Mouse (Mus musculus) liver, adult (tissue): ENCODE results near the gene Clec3a.

ENCODE experiments used
- GATA4 ChIP-seq: IDR thresholded peaks from 2 replicates; pipeline ENCODE4 v1.6.1; 2014; ENCODE audit warnings: mild to moderate bottlenecking, low read length; ENCODE audit not compliant: insufficient replicate concordance

Clec3a gene

DNA sequence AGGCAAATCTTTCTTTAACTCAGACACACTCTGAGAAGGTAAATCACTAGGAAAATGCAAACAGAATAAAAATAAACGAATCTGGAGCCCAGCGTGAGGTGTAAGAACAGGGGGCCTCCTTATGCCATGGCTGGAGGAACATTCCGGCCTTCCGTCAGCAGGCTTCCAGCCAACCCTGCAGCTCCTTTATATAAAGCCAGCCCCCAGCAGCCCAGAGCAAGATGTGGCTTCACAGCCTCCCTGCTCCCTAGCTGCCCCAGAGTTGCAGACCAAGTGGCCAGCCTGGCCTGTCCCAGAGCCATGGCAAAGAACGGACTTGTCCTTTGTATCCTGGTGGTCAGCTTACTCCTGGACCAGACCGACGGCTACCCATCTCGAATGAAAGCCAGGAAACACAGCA is at the start of gene Clec3a:
TSS of gene Clec3a (plus strand) at position 301 of the 400 bp plus-strand sequence.
- TF ChIP-seq GATA4: no peak

DNA sequence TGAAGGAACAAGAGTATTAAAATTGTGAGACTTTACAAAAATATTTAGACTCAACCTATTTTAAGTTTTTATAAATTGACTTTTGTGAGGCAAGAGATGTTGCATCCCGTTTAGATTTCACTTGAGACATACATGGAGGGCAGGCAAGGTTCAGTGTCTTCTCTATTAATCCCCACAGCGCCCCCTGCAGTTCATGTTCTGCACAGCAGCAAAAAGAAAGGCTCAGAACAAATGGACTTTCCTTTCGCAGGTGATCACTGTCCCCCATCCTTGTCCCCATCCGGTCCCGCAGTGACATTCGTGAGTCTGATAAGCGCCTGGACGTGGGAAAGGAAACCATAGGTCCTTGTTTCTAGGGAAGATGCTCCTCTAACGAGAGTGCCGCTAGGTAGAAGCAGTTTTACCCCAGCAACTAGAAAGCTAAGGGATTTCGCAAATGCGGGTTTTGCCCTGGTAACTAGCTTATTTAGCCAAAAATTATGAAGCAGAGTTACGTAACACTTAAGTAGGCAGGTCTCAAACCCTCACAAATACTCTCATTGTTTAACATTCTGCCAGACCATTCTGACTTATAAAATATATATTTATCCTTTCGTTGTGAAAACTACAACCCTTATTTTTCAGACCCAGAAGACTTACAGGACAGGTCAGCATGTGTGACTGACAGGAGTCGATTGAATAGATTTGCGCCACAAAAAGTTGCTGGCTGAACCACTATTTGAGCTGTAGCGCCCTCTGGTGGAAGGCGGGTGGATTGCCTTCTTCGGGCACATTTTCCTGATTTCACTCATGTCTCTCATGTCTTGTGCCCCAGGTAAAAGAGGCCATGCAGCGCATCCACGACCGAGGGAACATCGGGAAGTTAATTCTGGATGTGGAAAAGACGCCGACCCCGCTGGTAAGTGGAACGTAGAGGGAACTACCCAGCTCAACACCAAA is 48.6 kb upstream of the Clec3a start:
- no peak for TF ChIP-seq GATA4

DNA sequence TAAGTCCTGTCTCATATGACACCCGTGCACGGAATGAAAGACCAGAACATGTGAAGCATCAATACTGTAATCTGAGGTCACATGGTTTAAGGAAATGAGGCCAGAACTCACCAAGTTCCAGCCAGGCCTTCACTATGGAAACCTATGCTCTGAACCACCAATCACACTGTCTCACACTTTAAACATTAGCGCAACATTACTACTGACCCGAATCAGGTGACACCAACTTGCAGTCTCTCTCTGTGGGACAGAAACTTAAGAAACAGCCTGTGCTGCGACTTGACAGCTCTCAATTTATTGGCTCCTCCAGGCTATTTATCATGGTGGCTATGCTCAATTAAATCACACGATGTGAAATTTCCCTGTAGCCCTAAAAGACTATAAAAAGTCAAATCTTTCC is 43.5 kb upstream of the Clec3a start:
- no peak for TF ChIP-seq GATA4

DNA sequence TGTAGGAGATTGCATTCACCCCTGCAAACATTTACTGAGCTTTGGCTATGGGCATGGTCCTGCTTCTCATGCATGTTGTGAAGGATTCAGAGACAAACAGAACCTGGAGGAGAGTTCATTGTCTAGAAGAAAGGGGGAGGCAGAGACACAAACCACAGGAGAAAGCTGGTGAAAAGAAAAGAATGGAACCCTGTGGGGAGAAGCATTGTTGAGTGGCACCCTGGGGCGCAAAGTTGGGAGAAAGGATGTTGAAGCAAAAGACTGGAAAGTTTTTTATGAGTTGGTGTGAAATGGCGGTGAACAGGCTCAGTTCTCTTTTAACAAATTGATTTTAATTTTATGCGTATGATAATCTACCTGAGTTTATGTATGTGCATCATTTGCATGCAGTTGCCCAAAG is 33.7 kb upstream of the Clec3a start:
- no peak for TF ChIP-seq GATA4

DNA sequence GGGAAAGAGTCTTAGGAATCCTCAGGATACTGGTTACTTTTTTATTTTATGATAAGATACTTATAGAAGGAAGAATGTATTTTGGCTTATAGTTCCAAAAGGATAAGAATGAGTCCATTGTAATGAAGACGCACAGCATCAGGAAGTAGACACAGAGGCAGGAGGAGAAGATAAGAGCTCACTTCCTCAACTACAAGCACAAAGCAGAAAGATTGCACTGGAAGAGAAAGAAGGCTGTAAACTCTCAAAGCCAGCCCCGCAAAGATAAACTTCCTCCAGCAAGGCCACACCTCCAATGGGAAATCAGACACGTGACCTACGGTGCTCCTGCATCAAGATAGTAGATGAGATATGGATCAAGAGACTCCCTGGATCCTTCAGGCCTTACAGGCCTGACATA is 30.4 kb upstream of the Clec3a start:
- no peak for TF ChIP-seq GATA4

DNA sequence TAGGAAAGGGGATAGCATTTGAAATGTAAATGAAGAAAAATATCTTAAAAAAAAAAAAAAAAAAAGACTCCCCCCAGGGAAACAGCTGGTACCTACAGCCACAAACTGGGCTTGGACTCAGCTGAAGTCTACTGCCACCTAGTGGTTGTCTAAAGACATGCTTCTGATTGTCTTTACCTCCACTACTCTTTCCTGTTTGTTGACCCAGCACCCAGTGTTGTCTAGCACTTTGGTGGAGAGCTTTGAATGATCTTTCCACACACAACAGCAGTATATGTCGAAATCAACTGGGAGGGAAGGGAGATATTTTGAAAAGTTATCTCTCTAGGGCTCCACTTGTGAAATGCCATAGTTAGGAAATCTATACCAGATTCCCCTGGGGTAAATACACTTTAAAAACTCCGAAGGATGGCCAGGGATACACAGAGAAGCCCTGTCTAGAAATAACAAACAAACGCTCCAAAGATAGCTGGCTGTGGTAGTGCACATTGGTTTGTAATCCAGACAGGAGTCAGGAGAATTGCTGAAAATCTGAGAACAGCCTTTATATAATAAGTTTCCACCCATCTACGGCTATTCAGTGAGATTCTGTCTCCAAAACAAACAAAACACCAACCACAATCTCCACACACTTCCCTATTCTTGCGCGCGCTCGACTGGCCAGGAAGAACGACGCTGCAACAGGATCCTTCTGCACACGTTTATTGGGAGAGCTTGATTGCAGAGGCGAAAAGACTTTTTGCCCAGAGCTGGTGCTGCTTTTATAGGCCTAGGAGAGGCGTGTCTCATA is 27.2 kb upstream of the Clec3a start:
- TF ChIP-seq GATA4: no peak

DNA sequence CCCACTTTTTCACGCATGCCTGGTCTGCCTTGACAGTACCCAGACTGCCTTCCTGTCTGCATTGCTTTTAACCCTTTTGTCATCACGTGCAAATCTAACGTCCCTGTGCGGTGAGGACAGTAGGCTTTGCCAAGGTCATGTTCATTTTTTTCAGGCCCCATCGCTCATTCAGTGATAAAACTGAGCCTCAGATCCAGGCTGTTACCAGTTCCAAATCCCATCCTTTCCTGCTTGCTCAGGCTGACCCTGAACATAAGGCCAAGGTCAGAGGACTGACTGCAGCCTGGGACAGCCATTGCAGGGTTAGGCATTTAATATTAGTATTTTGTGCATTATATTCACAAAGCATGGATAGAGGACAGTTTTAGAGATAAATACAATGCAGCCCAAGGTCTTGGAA is 19.6 kb upstream of the Clec3a start:
- TF ChIP-seq GATA4: no peak

DNA sequence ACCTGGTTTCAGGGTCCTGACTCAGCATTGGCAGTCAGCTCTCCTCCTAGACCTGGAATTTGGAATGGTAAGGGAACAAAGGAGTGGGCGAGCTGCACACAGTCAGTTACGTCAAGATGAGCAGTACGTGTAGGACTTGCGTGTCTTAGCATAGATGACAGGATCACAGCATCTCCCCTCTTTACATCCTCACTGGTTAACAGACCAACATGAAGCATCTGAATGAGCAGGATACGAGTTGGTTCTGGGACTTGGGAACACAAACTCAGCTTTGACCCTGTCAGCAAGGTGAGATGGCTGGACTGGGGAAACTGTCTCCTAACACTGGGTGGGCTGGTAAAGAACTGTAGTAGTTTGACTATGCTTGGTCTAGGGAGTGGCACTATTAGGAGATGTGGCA is 18.6 kb upstream of the Clec3a start:
- TF ChIP-seq GATA4: no peak

DNA sequence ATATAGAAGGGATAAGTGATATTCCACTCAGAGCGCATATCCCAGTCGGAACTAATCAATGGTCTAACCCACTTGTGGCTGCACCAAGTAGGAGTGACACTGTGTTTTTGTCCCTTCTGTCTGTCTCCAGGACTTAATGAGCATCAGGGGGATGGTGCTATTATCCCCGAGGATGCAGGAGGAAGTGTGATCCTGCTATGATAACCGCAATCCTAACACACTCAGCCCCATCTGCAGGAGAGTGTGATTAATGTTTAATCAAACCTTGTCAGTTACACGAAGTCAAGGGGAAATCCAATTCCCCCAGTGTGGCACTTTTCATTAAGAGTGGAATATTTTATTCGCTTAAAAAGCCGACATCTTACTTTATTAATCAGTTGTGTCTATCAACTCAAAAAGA is 16.2 kb upstream of the Clec3a start:
- TF ChIP-seq GATA4: no peak

DNA sequence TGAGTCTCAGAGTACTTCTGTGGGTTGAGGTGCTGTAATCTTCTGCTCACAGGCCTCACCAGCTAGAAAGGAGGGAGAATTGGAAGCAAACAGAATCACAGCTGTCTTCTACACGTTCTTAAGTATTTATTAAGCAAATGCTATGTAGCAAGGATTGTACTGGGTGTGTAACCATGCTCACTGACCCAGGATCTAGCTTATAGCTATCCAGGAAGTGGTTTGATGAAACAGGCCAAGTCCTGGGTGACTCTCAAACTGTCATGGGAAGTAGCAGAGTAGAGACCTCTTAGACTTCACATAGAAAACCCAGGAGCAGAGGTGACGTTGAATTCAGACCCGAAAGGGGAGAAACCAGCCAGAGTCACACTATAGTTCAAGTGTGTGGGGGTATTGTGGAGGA is 6.5 kb upstream of the Clec3a start:
- TF ChIP-seq GATA4: no peak

DNA sequence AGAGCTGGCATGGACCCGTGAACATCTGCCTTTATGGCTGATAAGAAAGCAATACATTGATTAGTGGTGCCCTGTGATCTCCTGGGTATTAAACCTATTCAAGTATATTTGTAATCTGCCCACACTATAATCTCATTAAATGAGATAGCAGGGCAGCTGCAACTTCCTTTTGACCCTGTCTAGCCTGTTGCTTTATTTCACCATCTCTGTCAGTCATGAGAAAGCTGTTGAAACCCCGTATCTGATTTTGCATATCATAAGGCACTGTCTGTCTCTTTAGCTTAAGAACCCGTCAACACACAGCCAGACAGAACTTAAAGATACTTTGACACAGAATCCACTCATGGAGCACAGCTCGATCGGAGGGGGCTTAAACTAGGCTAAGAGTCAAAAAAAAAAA is 600 bp downstream of the Clec3a start:
- no peak for TF ChIP-seq GATA4

DNA sequence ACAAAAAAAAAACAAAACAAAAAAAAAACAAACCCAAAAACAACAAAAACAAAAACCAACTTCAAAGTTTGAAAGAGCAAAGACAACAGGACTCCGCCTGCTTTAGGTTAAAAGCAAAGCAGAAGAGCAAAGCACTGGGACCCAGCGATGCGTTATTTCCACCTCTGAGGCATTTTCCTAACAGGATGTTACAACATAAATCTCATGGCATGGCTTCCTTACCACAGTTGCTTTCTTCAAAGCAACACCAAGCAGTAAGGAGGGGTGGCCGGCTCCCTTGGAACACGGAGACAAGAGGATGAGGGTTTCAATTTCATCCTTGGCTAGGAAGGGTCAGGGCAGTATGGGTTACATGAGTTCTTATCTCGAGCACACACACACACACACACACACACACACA is 1.0 kb downstream of the Clec3a start:
- TF ChIP-seq GATA4: no peak

DNA sequence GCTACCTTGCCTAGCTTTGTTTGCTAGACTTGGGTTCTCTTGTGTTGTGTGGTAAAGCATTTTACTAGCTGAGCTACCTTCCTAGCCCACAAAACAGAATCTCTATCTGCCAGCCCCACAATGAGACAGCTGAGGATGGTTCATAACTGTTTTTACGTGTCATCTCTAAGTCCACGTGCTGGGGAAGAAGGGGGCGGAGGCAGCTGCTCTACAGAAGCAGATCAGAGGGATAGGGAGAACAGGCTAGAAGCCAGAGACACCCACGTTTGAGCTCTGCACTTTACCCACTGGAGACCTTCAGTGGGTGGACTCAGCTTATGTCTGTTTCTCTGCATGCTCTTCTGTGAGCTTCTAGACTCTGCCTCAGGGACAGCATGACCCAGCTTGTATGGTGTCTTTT is 3.7 kb downstream of the Clec3a start:
- no peak for TF ChIP-seq GATA4

DNA sequence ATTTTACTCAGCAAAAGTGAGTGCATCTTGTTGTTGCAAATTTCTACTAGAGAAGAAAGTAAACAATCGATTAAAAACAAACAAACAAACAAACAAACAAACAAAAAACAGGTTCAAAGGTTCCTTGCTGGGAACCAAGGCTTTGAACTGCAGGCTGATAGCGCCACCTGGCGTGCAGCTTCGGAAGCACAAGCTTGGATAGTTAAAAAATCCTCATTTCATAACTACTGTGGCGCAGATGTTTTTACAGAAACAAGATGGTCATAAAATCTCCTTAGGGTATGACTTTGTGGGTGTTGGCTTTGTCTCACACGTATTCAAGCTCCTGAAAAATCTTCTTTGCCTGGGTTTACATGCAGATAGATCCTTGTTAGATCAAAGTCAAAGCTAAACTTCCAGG is 20.4 kb downstream of the Clec3a start:
- TF ChIP-seq GATA4: no peak

DNA sequence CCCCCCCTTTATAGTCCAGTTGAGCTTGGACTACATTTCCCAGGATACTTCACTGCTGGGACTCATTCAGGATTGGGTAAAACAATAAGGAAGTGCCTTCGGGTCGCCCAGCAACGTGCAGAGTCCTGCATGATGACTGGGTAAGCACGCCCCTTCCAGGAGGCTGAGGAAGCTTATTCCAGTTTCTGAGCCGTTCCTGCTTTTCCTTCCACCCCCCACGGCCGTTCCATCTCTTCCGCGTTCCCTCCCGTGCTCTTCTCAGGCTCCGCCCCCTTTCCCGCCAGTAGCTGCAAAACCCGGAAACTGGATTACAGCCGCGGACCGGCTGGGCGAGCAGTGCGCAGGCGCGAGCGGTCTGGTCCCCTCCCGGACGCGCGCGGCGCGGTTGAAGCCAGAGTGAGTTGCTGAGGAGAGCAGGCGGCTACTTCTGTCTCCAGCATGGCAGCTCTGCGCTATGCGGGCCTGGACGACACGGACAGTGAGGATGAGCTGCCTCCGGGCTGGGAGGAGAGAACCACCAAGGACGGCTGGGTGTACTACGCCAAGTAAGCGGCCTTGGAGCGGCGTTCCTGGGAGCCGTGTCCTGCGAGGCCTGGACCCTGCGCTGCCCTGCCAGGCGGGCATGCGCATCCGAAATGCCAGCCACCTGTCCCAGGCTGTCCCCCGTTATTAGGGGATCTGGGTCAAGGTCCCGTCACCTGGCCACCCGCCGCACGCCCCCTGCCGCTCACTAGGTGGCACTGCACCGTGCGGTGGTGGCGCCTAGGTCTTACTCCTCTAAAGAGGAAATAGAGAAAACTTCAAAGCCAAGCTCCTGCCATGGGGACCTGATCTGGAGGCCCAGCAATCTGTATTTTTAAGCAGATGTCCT is 21.7 kb downstream of the Clec3a start, which contains the start of gene Wwox:
TSS of gene Wwox (plus strand) at position 322 of the 871 bp plus-strand sequence.
- TF ChIP-seq GATA4: peak; percentile 51; the same call in 1 of the 2 replicates
